Mouse (Mus musculus): ENCODE data around the gene Alox12. TPM values are rescaled to one million over a fixed set of nuclear protein-coding genes. Genes with fewer than 3 reads are reported as not detected.

Alox12 gene
- polyA plus RNA-seq, 1 experiment = not detected

DNA sequence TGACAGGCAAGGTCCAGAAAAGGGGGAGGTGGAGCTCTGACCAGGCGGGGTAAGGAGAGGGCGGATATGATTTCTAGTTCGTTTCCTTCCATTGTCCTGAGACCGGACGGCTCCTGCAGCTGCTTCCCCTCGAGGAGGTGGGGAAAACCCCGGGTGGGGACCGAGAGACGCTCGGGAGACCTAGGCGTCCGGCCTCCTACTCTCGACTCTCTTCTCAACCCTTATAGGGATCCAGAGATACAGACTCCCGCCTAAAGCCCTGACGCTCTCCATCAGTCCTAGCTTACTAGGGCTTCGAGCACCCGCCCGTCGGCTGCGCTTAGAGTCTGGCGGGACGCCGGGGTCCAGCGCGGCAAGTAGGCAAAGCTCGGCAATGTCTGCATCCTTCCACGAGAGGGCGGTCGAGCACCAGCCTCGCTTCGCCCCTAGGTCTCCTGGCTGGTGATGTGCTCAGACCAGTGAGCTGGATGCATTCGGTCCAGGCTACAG lies 24.9 kb downstream of the Alox12 start:
- no peak for TF ChIP-seq GATA1 (IDR thresholded peaks at IDR 0.05; ENCODE audit: low read length)

DNA sequence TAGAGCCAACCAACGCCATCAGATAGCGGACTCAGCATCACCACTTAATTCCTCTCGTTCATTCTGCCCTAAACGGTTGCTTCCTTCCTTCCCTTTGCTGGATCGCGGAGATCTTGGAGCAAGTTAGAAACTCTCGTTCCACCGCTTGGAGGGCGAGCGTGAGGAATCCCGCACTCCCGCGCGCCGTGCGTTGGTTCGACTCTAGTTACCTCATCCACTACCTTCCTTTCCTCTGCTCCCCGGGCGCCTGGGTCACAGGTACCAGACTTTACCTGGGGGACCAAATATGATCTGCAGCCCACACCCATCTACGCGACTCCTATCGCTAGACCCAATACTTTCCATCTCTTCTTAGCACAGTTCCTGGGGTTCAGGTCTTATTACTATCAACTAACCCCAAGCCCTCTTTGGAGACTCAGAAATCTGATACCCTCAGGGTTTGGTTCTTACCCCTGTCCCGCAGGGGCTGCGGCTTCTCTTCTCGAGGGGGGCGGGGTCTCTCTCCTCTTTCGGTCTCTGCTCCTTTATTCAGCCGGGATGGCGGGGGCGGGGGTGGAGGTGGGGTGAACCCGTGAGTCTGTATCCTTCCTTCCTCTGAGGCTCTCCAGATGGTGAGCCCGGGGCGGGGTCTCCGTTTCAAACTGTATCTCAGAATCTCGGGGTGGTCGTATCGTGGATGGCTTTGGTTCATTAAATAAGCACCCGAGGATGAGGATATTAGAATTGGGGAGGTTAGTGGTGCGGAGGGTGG lies 25.7 kb downstream of the Alox12 start, which contains the start of gene Bcl6b:
Gene Bcl6b (minus strand): TSS at position 539 of the 751 bp plus-strand sequence.
- no peak for TF ChIP-seq GATA1 (IDR thresholded peaks at IDR 0.05; ENCODE audit: low read length)

DNA sequence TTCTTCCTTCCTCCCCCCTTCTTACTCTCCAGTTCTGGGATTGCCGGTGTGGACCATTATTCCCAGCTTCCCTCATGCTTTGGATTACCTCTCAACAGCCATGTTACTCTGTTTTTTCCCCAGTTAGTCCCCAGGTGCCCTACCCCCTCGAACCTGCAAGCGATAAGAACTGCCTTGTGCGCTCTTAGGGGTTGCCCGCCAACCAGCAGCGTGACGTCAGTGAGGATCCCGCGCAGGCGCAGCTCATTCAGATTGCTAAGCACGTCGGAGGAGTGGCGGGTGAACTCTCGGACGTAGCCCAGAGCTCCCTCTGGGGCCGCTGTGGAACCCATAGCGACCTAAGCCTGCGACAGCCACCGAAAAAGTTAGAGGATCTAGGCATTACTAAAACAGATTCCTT lies 26.3 kb downstream of the Alox12 start:
- no peak for TF ChIP-seq GATA1 (IDR thresholded peaks at IDR 0.05; ENCODE audit: low read length)

DNA sequence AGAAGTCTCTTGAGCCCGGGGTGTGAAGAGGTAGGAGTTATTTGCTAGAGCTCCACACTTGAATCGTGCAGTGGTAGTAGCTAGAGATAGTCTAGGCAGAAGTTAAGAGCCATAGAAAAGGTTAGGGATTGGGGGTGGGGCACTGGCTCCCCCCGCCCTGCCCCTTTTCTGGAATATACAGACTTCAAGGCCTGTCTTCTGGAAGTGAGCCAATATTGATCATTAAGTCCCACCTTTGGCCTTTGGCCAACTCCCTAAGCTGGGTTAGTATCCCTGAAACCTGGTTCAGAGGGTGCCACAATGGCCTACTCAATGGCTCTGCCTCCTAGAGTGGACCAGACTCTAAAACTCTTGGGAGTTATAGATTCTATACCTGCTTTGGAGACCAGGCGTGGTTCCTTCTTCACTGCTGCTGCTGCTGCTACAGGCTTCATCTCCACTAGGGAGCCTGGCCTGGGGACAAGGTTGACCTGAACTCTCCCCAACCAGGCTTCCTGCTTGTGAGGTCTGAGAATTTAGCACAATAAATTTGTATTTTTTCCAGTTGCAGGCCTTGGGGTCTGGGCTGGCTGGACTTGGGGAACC lies 27.4 kb downstream of the Alox12 start:
- no peak for TF ChIP-seq GATA1 (IDR thresholded peaks at IDR 0.05; ENCODE audit: low read length)

DNA sequence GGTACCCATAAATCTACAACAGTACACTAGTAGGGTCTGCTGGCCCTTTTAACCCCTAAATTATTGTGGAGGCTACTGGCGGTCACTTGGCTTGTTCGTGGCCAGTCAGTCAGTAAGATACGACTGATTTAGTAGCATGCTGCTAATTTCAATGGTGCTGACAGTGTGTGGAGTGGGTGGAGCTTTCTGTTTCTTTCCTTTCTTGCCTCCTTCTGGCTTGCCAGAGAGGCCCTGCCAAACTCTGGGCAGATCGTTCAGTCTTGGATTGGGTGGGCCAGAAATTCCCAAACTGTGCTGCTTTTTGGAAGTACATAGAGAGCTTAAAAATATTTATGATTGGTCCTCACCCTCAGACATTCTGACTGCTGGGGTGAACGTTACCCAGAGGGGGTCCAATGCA lies 28.0 kb downstream of the Alox12 start:
- no peak for TF ChIP-seq GATA1 (IDR thresholded peaks at IDR 0.05; ENCODE audit: low read length)

DNA sequence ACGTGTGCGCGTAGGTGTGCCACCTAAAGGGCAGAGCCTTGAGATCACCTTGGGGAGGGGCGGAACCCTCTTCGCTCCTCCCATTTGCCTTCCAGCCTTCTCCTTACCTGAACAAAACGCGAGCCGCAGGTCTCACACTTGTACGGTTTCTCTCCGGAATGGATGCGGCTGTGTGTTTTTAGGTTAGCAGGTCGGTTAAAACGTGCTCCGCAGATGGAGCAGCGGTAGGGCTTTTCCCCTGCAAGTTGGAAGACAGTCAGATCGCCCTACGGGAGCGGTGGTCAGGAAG lies 28.6 kb downstream of the Alox12 start:
- no peak for TF ChIP-seq GATA1 (IDR thresholded peaks at IDR 0.05; ENCODE audit: low read length)

DNA sequence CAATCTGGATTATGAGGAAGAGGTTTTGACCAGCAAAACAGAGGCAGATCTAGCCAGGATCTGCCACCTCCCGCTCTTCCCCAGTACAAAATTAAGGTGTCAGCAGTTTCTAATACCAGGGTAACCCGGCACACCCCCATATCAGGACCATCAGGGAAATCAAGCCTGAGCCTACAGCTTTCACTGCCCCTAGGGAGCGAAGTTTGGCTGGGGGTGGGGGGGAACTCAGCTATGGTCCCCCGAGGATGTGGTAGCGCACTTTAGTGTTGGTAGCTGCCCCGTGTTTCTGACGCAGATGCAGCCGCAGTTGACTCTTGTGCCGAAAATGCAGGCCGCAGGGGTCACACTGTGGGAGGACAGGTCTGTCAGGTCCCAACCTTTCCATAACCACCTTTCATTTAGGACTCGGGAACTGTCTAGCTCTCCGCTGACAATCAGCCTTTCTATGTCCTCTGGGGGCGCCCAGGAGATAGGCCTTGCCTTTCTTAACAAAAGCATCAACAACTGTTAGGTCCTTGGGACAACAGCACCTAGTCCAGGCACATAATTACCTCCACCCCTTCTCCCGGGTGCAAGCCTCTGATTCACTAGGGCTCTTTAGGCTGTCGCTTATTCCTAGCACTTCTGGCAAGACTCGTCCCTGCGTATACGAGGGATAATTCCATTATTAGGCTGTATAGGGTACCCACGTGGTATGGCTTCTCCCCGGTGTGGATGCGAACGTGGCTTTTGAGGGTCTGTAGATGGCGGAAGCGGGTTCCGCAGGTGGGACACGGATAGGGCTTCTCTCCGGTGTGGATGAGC lies 29.2 kb downstream of the Alox12 start:
- no peak for TF ChIP-seq GATA1 (IDR thresholded peaks at IDR 0.05; ENCODE audit: low read length)

DNA sequence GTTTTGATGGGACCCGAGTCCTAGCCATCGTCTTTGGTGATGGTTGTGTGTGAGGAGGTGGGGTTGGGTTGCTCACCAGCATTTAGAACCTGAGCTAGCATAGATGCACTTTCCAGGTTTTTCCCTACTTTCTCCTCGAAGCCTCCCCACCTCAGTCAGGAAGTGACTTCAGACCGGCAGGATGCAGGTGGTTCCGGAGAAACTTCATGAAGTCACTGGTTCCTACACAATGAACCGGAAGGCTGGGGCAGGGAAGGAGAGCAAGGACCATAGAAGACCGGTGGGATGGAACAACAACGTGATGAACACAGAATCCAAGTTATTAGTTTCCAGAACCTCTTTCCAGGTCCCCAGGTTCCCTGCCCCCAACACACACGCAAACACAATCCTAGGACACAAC lies 31.4 kb downstream of the Alox12 start:
- TF ChIP-seq GATA1 (IDR thresholded peaks at IDR 0.05; ENCODE audit: low read length) = no peak

DNA sequence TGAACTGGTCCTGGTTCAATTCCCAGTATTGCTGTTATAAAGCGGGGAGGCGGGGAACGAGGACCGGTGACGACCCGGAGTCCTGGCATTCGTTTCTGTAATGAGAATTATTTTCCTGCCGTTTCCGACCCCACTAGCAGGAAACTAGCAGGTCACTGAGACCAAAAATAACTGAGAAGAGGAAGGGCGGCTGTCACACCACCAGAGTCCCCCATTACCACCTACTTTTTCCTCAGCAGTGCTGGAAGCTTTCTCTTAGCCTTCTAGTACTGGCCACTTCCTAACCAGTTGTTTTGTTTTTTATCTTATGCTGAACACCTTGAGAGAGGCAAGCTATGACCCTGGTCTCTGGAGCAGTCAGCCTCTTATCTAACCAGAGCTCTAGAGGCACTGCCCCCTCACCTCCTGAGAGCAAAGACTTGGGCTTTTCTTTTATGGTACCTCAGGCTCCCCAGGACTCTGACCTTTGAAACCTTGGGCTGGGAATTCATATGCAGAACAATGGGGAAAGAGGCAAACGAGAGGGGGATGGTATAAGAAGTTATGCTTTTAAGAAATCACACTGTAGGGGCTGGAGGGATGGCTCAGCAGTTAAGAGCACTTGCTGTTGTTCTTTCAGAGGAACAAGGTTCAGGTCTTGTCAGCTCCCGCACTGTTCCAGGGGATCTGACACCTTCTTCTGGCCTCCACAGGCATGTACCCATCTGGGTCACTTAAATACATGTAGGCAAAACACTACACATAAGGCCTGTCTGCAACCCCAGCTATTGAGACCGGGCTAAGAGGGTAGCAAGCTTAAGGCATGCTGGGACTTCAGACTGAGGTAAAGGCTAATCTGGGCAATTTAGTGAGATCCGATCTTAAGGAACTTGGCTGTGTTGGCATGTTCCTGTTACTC lies 33.3 kb downstream of the Alox12 start:
- no peak for TF ChIP-seq GATA1 (IDR thresholded peaks at IDR 0.05; ENCODE audit: low read length)

DNA sequence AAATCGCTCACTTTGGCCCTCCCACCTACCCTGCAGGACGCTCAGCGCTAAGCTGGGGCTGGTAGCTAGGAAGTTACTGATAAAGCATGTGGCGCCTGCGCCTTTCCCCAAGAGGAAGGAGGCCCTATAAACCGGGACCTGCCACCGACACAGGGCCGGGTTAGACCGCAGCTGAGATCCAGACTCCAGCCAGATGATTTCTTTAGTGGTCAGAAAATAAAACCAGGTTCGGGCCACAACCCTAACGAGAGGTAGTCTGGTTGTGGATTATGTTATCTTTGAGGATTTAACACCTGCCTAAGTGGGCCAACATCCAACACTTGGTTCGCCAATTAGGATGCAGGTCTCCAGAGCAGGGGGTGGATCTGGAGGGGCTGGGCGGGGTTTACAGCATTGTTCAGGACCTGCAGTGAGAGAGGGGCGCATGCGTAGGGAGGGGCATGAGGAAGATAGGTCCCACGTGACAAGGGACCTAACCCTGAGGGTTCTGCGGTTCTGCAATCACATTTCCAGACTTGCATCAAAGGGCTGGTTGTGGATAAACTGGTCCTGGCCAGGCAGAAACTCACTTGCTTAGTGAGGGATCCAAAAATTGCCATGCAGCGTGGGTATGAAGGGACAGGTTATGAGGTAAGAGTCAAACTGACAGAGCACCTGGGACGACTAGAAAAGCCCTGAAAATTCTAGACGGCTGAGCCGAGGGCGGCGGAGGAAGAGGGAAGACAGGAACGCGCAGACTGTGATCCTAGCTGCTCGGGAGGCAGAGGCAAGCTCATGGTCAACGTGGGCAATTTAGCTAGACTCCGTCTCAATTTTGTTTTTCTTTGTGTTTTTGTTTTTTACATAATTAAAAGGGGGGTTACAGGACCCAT lies 34.2 kb downstream of the Alox12 start, which contains the start of gene Slc16a13:
Gene Slc16a13 (minus strand): TSS at position 334 of the 872 bp plus-strand sequence.
- TF ChIP-seq GATA1 (IDR thresholded peaks at IDR 0.05; ENCODE audit: low read length) = no peak

DNA sequence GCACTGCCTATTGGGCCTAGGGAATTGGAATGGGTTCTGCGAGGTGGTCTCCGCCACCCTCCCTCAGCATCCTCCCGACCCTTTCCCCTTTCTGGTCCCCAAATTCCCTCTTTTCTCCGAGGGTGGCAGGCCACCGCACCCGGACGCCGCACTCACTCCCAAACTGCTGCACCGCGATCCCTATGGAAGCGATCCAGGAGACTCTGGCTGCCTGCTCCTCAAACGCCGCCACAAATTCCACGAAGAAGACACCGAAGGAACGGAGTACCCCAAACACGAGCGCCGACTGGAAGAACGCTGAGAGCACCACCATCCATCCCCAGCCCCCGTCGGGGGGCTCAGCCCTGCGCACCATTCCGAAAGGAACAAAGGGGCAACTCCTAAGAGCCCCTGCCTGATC lies 34.8 kb downstream of the Alox12 start:
- TF ChIP-seq GATA1 (IDR thresholded peaks at IDR 0.05; ENCODE audit: low read length) = no peak

DNA sequence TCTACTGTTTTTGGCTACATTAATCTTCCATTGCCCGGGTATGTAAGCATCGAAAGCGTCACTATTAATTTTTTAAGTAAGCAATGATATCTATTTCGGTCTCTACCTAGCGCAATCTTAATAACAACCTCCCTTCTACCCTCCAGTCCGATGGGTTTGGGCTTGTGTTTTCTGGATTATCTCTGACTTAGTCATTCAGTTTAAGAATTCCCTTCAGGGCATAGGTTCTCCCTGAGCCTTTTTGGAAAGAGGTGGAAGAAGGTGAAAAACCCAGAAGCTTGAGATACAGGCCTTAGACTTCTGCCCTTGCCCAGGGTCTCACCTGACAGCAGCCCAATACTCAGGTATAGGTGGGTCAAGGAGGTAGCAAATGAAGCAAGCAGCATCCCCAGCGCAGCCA lies 35.3 kb downstream of the Alox12 start:
- TF ChIP-seq GATA1 (IDR thresholded peaks at IDR 0.05; ENCODE audit: low read length) = no peak

DNA sequence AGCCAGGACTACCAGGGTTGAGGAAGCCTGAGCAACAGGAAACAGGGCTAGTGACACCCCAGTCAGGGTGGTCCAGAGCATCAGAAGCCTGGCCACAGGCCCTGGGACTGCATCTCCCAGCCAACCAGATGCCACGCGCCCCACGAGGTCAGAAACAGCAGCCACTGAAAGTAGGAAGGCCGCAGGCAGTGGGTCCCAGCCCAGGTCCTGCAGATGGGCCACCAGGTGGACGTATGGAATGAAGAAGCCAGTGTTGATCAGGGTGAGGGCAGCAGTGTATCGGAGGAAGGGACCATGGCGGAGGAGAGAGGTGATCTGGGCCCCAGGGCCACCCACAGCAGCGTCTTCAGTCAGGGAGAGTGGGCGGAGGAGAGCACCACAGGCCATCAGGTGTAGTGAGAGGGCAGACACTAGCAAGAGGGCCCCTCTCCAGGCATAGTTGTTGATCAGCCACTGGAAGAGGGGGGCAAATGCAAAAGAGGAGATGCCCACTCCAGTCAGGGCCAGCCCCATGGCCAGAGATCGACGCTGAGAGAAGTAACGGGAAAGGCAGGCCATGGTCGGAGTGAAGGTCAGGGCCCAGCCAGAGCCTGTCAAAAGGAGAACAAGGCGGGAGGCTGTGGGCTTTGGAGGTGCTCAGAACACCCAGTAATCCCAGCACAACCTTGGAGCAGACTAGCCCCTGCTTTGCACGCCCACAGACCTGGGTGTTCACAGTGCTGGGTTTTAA lies 36.2 kb downstream of the Alox12 start:
- no peak for TF ChIP-seq GATA1 (IDR thresholded peaks at IDR 0.05; ENCODE audit: low read length)

DNA sequence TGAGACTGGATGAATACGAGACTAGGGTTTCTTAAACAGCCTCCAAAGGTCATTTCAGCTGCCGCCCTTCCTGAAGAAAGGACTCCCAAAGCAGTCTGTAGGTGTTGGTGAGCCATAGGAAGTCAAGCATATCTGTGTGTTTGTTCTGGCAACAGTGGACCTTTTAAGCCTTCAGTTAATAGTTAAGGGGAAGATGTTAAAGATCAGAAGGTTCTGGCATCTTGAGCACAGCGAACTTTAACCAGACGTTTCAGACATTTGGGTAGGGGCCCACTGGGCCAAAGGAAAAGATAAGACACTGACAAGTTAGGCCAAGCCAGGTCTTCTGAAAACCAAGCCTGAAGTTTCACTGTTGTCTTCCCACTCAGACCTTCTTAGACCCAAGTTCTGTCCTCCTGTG lies 37.1 kb downstream of the Alox12 start:
- no peak for TF ChIP-seq GATA1 (IDR thresholded peaks at IDR 0.05; ENCODE audit: low read length)
